Mouse (Mus musculus) heart, embryonic 14.5 days (tissue): ENCODE measurements around the gene Phex. TPM values are rescaled to one million over a fixed set of nuclear protein-coding genes. Genes with fewer than 3 reads are reported as not detected.

ENCODE experiments used
- ATAC-seq: fragments of 200-750 bp; cut with Nextera tagmentation; 2 replicates; pipeline ENCODE4 v1.8.0; 2017; ENCODE audit warnings: low read depth, moderate TSS enrichment; ENCODE audit not compliant: insufficient number of reproducible peaks, insufficient read depth, low FRiP score
- H3K27ac ChIP-seq, 2 experiments: fragments of 200-500 bp in 1 of 2; fragments of 300-500 bp in 1 of 2; sonication (generic) in 1 of 2; replicated peaks in 1 of 2; 2 replicates each; pipeline ENCODE4 v1.5.1; 2012 to 2014; ENCODE audit warnings: low read depth in 2 of 2, low read length in 2 of 2, control low read depth in 1 of 2, mild to moderate bottlenecking in 1 of 2, mixed read lengths in 1 of 2; ENCODE audit not compliant: control insufficient read depth in 1 of 2, insufficient read depth in 1 of 2
- H3K27me3 ChIP-seq: fragments of 300-500 bp; sonication (generic); 2 replicates; pipeline ENCODE4 v1.6.1; 2014; ENCODE audit warnings: mild to moderate bottlenecking, low read length, control low read depth; ENCODE audit not compliant: control insufficient read depth, insufficient read depth
- H3K36me3 ChIP-seq: fragments of 300-500 bp; sonication (generic); 2 replicates; pipeline ENCODE4 v1.6.1; 2014; ENCODE audit warnings: mild to moderate bottlenecking, control low read depth, low read length, mixed read lengths; ENCODE audit not compliant: control insufficient read depth, insufficient read depth
- H3K4me1 ChIP-seq, 2 experiments: fragments of 200-500 bp in 1 of 2; fragments of 300-500 bp in 1 of 2; sonication (generic) in 1 of 2; 2 replicates each; pipeline ENCODE4 v1.6.1; 2012 to 2014; ENCODE audit warnings: low read length in 2 of 2, control low read depth in 1 of 2, mixed read lengths in 1 of 2; ENCODE audit not compliant: control insufficient read depth in 2 of 2, insufficient read depth in 2 of 2
- H3K4me2 ChIP-seq: fragments of 300-500 bp; sonication (generic); 2 replicates; pipeline ENCODE4 v1.6.1; 2014; ENCODE audit warnings: mild to moderate bottlenecking, low read length
- H3K4me3 ChIP-seq, 2 experiments: fragments of 200-500 bp in 1 of 2; fragments of 300-500 bp in 1 of 2; sonication (generic) in 1 of 2; 2 replicates each; pipeline ENCODE4 v1.5.1; 2012 to 2014; ENCODE audit warnings: low read length in 2 of 2, mild to moderate bottlenecking in 2 of 2, control low read depth in 1 of 2, low read depth in 1 of 2, moderate library complexity in 1 of 2; ENCODE audit not compliant: control insufficient read depth in 1 of 2, insufficient read depth in 1 of 2
- H3K9ac ChIP-seq: fragments of 300-500 bp; sonication (generic); 2 replicates; pipeline ENCODE4 v1.6.1; 2014; ENCODE audit warnings: mild to moderate bottlenecking, low read length
- H3K9me3 ChIP-seq: fragments of 300-500 bp; sonication (generic); 2 replicates; pipeline ENCODE4 v1.6.1; 2016; ENCODE audit warnings: low read length, control low read depth; ENCODE audit not compliant: control insufficient read depth
- WGBS: fragments of 180-500 bp; shearing (Covaris S2); extraction: QIAGEN DNeasy Blood & Tissue Kit; methylation state at CpG from one replicate; pipeline ENCODE4 v1.1.7; 2014; 5-methylcytosine and 5-hydroxymethylcytosine counted together
- polyA plus RNA-seq: library from polyadenylated mRNA; unstranded; fragments of >200 nt; fragmentation: Nextera tagmentation; extraction: Ambion mirVana; gene quantifications from 2 replicates; pipeline ENCODE4 v1.2.1, GENCODE M21; 2014

Phex gene
- 0.26 TPM in 1 of 2 replicates, not detected in the other for polyA plus RNA-seq

- Histone ChIP-seq H3K4me1 (no peaks in the 10 kb centered on the region), H3K9me3 (no peaks in the 10 kb centered on the region), H3K9ac (no peak within 1 kb of the TSS), H3K4me3 (no peak within 1 kb of the TSS), H3K36me3 (no peaks in the 10 kb centered on the region), H3K4me2 (no peak within 1 kb of the TSS), H3K27ac (no peak within 1 kb of the TSS), H3K27me3 (no peaks in the 10 kb centered on the region)
- 54% methylated on average over 5 of the region's 5 CpGs for WGBS
- no peak for ATAC-seq
Measured at GRCm38 (mm10) chrX:157415212-157415611, at the start of gene Phex. Phex (minus strand) TSS chrX:157415312.

GRCm38 (mm10) chrX:157462716-157463115 lies 47.6 kb upstream of the Phex start:
- Histone ChIP-seq H3K4me3 (no peak overlapping the region), H3K27ac (no peak overlapping the region), H3K9me3 (no peaks in the 10 kb centered on the region), H3K36me3 (peaks cover 20% of the 10 kb centered on the region), H3K9ac (no peak overlapping the region), H3K27me3 (no peaks in the 10 kb centered on the region), H3K4me1 (no peaks in the 10 kb centered on the region), H3K4me2 (no peak overlapping the region)
- WGBS, result 68% methylated on average over 3 of the region's 3 CpGs
- ATAC-seq, result no peak

- Histone ChIP-seq H3K27me3 (no peaks in the 10 kb centered on the region), H3K4me2 (no peak overlapping the region), H3K4me1 (no peaks in the 10 kb centered on the region), H3K4me3 (no peak overlapping the region), H3K9ac (no peak overlapping the region), H3K36me3 (peaks cover 13% of the 10 kb centered on the region), H3K27ac (no peak overlapping the region), H3K9me3 (no peaks in the 10 kb centered on the region)
- no peak for ATAC-seq
- WGBS, result 48% methylated on average over 1 of the region's 1 CpGs
Measured at GRCm38 (mm10) chrX:157454430-157454829, 39.3 kb upstream of the Phex start.

- Histone ChIP-seq H3K27me3 (no peaks in the 10 kb centered on the region), H3K4me2 (no peak overlapping the region), H3K9me3 (no peaks in the 10 kb centered on the region), H3K36me3 (peaks cover 3% of the 10 kb centered on the region; the same call in 1 of the 2 replicates), H3K9ac (no peak overlapping the region), H3K27ac (no peak overlapping the region), H3K4me3 (no peak overlapping the region), H3K4me1 (no peaks in the 10 kb centered on the region)
- ATAC-seq, result no peak
- WGBS, result 69% methylated on average over 1 of the region's 1 CpGs
Measured at GRCm38 (mm10) chrX:157449000-157449399, 33.9 kb upstream of the Phex start.

GRCm38 (mm10) chrX:157447431-157447830 lies 32.3 kb upstream of the Phex start:
- Histone ChIP-seq H3K36me3 (peaks cover 3% of the 10 kb centered on the region; the same call in 1 of the 2 replicates), H3K9me3 (no peaks in the 10 kb centered on the region), H3K4me2 (no peak overlapping the region), H3K27me3 (no peaks in the 10 kb centered on the region), H3K4me3 (no peak overlapping the region), H3K27ac (no peak overlapping the region), H3K9ac (no peak overlapping the region), H3K4me1 (no peaks in the 10 kb centered on the region)
- ATAC-seq, result no peak
- 84% methylated on average over 6 of the region's 6 CpGs for WGBS

GRCm38 (mm10) chrX:157434768-157435167 lies 19.7 kb upstream of the Phex start:
- H3K4me1 ChIP-seq, result no peaks in the 10 kb centered on the region
- H3K27ac ChIP-seq, result no peak overlapping the region
- no peak overlapping the region for H3K4me3 ChIP-seq
- H3K27me3 ChIP-seq, result no peaks in the 10 kb centered on the region
- H3K9me3 ChIP-seq, result no peaks in the 10 kb centered on the region
- H3K4me2 ChIP-seq, result no peak overlapping the region
- ATAC-seq, result no peak
- 72% methylated on average over 1 of the region's 1 CpGs for WGBS
- H3K36me3 ChIP-seq, result no peaks in the 10 kb centered on the region
- H3K9ac ChIP-seq, result no peak overlapping the region

- ATAC-seq, result no peak
- H3K36me3 ChIP-seq, result no peaks in the 10 kb centered on the region
- WGBS, result 25% methylated on average over 2 of the region's 2 CpGs
- H3K27ac ChIP-seq, result no peak overlapping the region
- no peak overlapping the region for H3K9ac ChIP-seq
- no peak overlapping the region for H3K4me3 ChIP-seq
- H3K4me1 ChIP-seq, result no peaks in the 10 kb centered on the region
- no peaks in the 10 kb centered on the region for H3K27me3 ChIP-seq
- no peaks in the 10 kb centered on the region for H3K9me3 ChIP-seq
- no peak overlapping the region for H3K4me2 ChIP-seq
Measured at GRCm38 (mm10) chrX:157419451-157419850, 4.3 kb upstream of the Phex start.

DNA sequence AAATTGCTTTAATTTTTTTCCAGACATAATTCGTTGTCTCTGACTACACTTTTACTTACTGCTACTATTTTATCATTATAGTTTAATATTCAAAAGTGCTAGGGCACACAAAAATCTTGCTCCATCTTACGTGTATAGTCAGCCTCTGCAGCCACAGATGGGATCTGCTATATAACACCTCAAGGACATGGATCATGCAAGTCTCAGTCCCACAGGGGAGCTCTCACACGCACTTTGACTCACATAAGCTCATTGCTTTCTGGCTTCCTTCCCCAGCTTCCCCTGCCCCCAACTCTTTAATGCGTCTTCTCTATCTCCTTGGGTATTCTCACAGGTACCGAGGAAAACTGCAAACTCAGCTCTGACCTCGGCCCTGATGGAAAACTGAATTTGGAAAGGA lies 10.2 kb downstream of the Phex start:
- Histone ChIP-seq H3K4me2 (no peak overlapping the region), H3K4me1 (no peaks in the 10 kb centered on the region), H3K9ac (no peak overlapping the region), H3K36me3 (no peaks in the 10 kb centered on the region), H3K27me3 (no peaks in the 10 kb centered on the region), H3K4me3 (no peak overlapping the region), H3K9me3 (no peaks in the 10 kb centered on the region), H3K27ac (no peak overlapping the region)
- 70% methylated on average over 6 of the region's 6 CpGs for WGBS
- no peak for ATAC-seq
